15 mouse cellular contexts compared by ENCODE assay signal in the genomic region with DNA sequence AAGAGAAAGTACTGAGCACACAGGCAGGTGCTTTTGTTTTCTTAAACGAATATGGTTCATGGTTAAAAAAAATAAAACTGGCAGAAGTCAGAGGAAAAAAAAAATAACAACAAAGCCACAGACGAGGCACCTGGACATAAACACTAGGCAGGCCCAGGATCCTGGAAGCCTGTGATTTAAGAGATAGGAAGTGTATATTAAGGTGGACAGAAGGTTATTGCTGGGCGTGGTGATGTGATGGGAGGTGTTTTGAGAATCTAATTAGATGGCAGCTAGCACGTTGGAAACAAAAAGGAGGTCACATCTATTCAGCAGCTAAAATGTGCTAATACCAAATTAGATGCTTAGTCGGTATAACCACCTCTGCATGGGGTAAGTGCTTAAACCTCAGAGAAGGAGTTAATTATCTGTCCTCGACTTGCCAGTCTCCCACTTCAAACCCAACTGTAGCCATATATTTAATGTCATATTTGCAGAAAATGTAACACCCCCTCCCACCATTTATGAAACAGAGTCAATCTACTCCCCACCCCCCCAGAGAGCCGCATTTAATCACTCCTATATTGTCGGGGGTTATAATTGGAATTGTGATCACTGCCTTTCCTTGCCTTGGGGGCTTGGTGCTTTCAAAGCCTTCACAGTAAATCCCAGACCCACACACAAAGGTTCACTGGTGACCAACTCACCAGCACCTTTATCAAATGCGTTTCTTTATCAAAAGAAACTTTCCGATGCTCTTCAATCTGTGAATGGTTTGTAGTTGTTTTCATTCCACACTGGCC.
DNase-seq lines count a peak whose midpoint lies in the region; ATAC-seq and TF ChIP-seq lines count a peak whose summit lies in the region.
"Had no signal": no experiment of that assay in that cellular context is flagged by ENCODE, and none has a peak within 500 bp of the region (broad histone marks: within the 10 kb centered on the region; RNA-seq: fewer than 3 reads in every experiment).

No protein-coding gene starts in this region.

- no peaks in the 10 kb centered on the region for H3K36me3 ChIP-seq in midbrain, embryonic 10.5 days
- no peaks in the 10 kb centered on the region for H3K36me3 ChIP-seq in midbrain, embryonic 16.5 days (ENCODE audit: control insufficient read depth, insufficient read depth, low read length)
- no peaks in the 10 kb centered on the region for H3K36me3 ChIP-seq in hindbrain, embryonic 11.5 days (ENCODE audit: control insufficient read depth, insufficient read depth, low read length)
- no peaks in the 10 kb centered on the region for H3K36me3 ChIP-seq in midbrain, embryonic 13.5 days
- H3K36me3 ChIP-seq: heart, embryonic 15.5 days had no signal

- H3K4me3 ChIP-seq in midbrain, embryonic 10.5 days: no peak overlapping the region
- H3K4me3 ChIP-seq in midbrain, embryonic 16.5 days (ENCODE audit: low read depth, low read length): no peak overlapping the region
- H3K4me3 ChIP-seq in hindbrain, embryonic 11.5 days (ENCODE audit: low read depth, low read length): no peak overlapping the region
- H3K4me3 ChIP-seq in midbrain, embryonic 13.5 days (replicated peaks): no peak overlapping the region
- no peak overlapping the region for H3K4me3 ChIP-seq in cerebellum, adult 2 months (replicated peaks; ENCODE audit: insufficient read depth, low read depth, low read length)
- H3K4me3 ChIP-seq: heart, embryonic 15.5 days had no signal

- H3K4me2 ChIP-seq in midbrain, embryonic 16.5 days (ENCODE audit: low read length): no peak overlapping the region
- no peak overlapping the region for H3K4me2 ChIP-seq in hindbrain, embryonic 11.5 days (replicated peaks; ENCODE audit: low read depth, low read length)
- H3K4me2 ChIP-seq in midbrain, embryonic 13.5 days (replicated peaks): no peak overlapping the region
- H3K4me2 ChIP-seq: heart, embryonic 15.5 days; liver, embryonic 11.5 days had no signal

- no peak overlapping the region for H3K9ac ChIP-seq in midbrain, embryonic 16.5 days (ENCODE audit: low read depth, low read length)
- no peak overlapping the region for H3K9ac ChIP-seq in hindbrain, embryonic 11.5 days (ENCODE audit: low read depth, low read length)
- H3K9ac ChIP-seq in midbrain, embryonic 13.5 days (replicated peaks): no peak overlapping the region
- H3K9ac ChIP-seq: heart, embryonic 15.5 days; lung, embryonic 14.5 days had no signal

- DNase-seq in midbrain, embryonic 10.5 days (ENCODE audit: low spot score): no peak
- DNase-seq in hindbrain, embryonic 11.5 days (ENCODE audit: low spot score): peak; percentile 28
- DNase-seq in retina, postnatal 1 day: peak; percentile 50
- no peak for DNase-seq in lung, postnatal 10 days
- no peak for DNase-seq in cerebellum, adult 2 months
- no peak for DNase-seq in MN1 (ENCODE audit: low spot score)
- DNase-seq: adrenal gland, adult 2 months; cerebellum, adult 8-10 months; lung, embryonic 14.5 days; right cerebral cortex, postnatal 4 days; thymus, adult 2 months had no signal

- 31% methylated on average over 10 of the region's 10 CpGs for WGBS in midbrain, embryonic 10.5 days
- 20% methylated on average over 10 of the region's 10 CpGs for WGBS in midbrain, embryonic 16.5 days
- 58% methylated on average over 10 of the region's 10 CpGs for WGBS in hindbrain, embryonic 11.5 days
- WGBS in midbrain, embryonic 13.5 days: 19% methylated on average over 10 of the region's 10 CpGs
- WGBS in cerebellum, adult 2 months: 67% methylated on average over 10 of the region's 10 CpGs

- no peaks in the 10 kb centered on the region for H3K9me3 ChIP-seq in midbrain, embryonic 10.5 days (replicated peaks)
- H3K9me3 ChIP-seq in midbrain, embryonic 16.5 days (replicated peaks; ENCODE audit: control insufficient read depth, low read length, poor library complexity, severe bottlenecking): no peaks in the 10 kb centered on the region
- H3K9me3 ChIP-seq in hindbrain, embryonic 11.5 days (ENCODE audit: control insufficient read depth, low read length): no peaks in the 10 kb centered on the region
- no peaks in the 10 kb centered on the region for H3K9me3 ChIP-seq in midbrain, embryonic 13.5 days
- H3K9me3 ChIP-seq: heart, embryonic 15.5 days had no signal

- no peak for TF ChIP-seq CTCF in cerebellum, adult 2 months (IDR thresholded peaks at IDR 0.05; ENCODE audit: borderline replicate concordance, insufficient read depth, low read depth, low read length)

- TF ChIP-seq POLR2A in cerebellum, adult 2 months (IDR thresholded peaks at IDR 0.05; ENCODE audit: borderline replicate concordance, insufficient read depth, low read length): no peak

- H3K4me1 ChIP-seq in midbrain, embryonic 10.5 days: peaks cover 46% of the 10 kb centered on the region
- peaks cover 10% of the 10 kb centered on the region for H3K4me1 ChIP-seq in midbrain, embryonic 16.5 days (ENCODE audit: control insufficient read depth, insufficient read depth, low read length)
- no peaks in the 10 kb centered on the region; the same call in 1 of the 2 replicates for H3K4me1 ChIP-seq in hindbrain, embryonic 11.5 days (replicated peaks; ENCODE audit: control insufficient read depth, insufficient read depth, low read length)
- peaks cover 28% of the 10 kb centered on the region for H3K4me1 ChIP-seq in midbrain, embryonic 13.5 days (replicated peaks)
- H3K4me1 ChIP-seq in cerebellum, adult 2 months (ENCODE audit: control insufficient read depth, insufficient read depth, low read length): no peaks in the 10 kb centered on the region
- H3K4me1 ChIP-seq: heart, embryonic 15.5 days had no signal

- ATAC-seq in midbrain, embryonic 16.5 days: no peak
- ATAC-seq in hindbrain, embryonic 11.5 days (ENCODE audit: low FRiP score): peak; percentile 48; the same call in 1 of the 2 replicates
- ATAC-seq in midbrain, embryonic 13.5 days: peak; percentile 67; the same call in 1 of the 2 replicates

- no peaks in the 10 kb centered on the region for H3K27me3 ChIP-seq in midbrain, embryonic 10.5 days (ENCODE audit: low read depth, poor library complexity, severe bottlenecking)
- no peaks in the 10 kb centered on the region for H3K27me3 ChIP-seq in midbrain, embryonic 16.5 days (ENCODE audit: control insufficient read depth, insufficient read depth, low read depth, low read length)
- no peaks in the 10 kb centered on the region for H3K27me3 ChIP-seq in hindbrain, embryonic 11.5 days (ENCODE audit: control insufficient read depth, insufficient read depth, low read length)
- no peaks in the 10 kb centered on the region for H3K27me3 ChIP-seq in midbrain, embryonic 13.5 days
- H3K27me3 ChIP-seq in cerebellum, adult 2 months (ENCODE audit: control insufficient read depth, insufficient read depth, low read length): no peaks in the 10 kb centered on the region; the same call in 1 of the 2 replicates
- H3K27me3 ChIP-seq: heart, embryonic 15.5 days had no signal

- peak overlapping the region; percentile 76 for H3K27ac ChIP-seq in midbrain, embryonic 10.5 days (replicated peaks)
- no peak overlapping the region for H3K27ac ChIP-seq in midbrain, embryonic 16.5 days (ENCODE audit: low read length)
- H3K27ac ChIP-seq in hindbrain, embryonic 11.5 days (ENCODE audit: low read depth, low read length): peak overlapping the region; percentile 24; the same call in 1 of the 2 replicates
- peak overlapping the region; percentile 10; the same call in 1 of the 2 replicates for H3K27ac ChIP-seq in midbrain, embryonic 13.5 days
- H3K27ac ChIP-seq in cerebellum, adult 2 months (ENCODE audit: insufficient read depth, low read length): no peak overlapping the region
- H3K27ac ChIP-seq: heart, embryonic 15.5 days had no signal

Comparison
In these comparisons a context has a peak if more than half of its experiments do, and no peak if none do; other contexts are left out.
1. H3K27ac ChIP-seq: peak in midbrain, embryonic 10.5 days (single experiment), hindbrain, embryonic 11.5 days (single experiment) and midbrain, embryonic 13.5 days (single experiment); none in midbrain, embryonic 16.5 days (single experiment) and cerebellum, adult 2 months (single experiment).
2. DNase-seq: peak in hindbrain, embryonic 11.5 days (single experiment) and retina, postnatal 1 day (single experiment); none in midbrain, embryonic 10.5 days (single experiment), lung, postnatal 10 days (single experiment), cerebellum, adult 2 months (0 of 2) and MN1 (single experiment).